Comparison of ENCODE assay signal across 10 mouse cellular contexts in genomic region chr2:87525899-87526616, GRCm38 (mm10). TPM values are rescaled to one million over a fixed set of nuclear protein-coding genes. Genes with fewer than 3 reads are reported as not detected.
DNase-seq lines count a peak whose midpoint lies in the region; ATAC-seq and TF ChIP-seq lines count a peak whose summit lies in the region.
"Not testable (repeated sequence)": the region's sequence is repeated elsewhere in the genome, so short reads cannot be mapped to it uniquely, and the experiment has no call there.
"Had no signal": no experiment of that assay in that cellular context is flagged by ENCODE, and none has a peak within 500 bp of the region (broad histone marks: within the 10 kb centered on the region; RNA-seq: fewer than 3 reads in every experiment).

No protein-coding gene starts in this region.

- H3K9ac ChIP-seq in forebrain, embryonic 14.5 days (ENCODE audit: low read length); heart, postnatal 0 days (replicated peaks; ENCODE audit: low read depth, low read length); kidney, embryonic 16.5 days (replicated peaks; ENCODE audit: low read length); midbrain, embryonic 12.5 days (replicated peaks): not testable (repeated sequence)

- H3K27me3 ChIP-seq in forebrain, embryonic 14.5 days (replicated peaks; ENCODE audit: control insufficient read depth, insufficient read depth, low read length); heart, postnatal 0 days (ENCODE audit: control insufficient read depth, insufficient read depth, low read length); kidney, embryonic 16.5 days (ENCODE audit: insufficient read depth, low read length); midbrain, embryonic 12.5 days: not testable (repeated sequence)

- TF ChIP-seq EP300 in heart, postnatal 0 days (IDR thresholded peaks at IDR 0.05; ENCODE audit: low read depth) = not testable (repeated sequence)

- not testable (repeated sequence) for H3K36me3 ChIP-seq in forebrain, embryonic 14.5 days (ENCODE audit: control insufficient read depth, insufficient read depth, low read length); heart, postnatal 0 days (replicated peaks; ENCODE audit: control insufficient read depth, insufficient read depth, low read length); kidney, embryonic 16.5 days (ENCODE audit: insufficient read depth, low read length); midbrain, embryonic 12.5 days

- H3K27ac ChIP-seq in forebrain, embryonic 14.5 days (ENCODE audit: low read depth, low read length); heart, postnatal 0 days (ENCODE audit: low read depth); kidney, embryonic 16.5 days (ENCODE audit: low read length); midbrain, embryonic 12.5 days (replicated peaks): not testable (repeated sequence)

- TF ChIP-seq CTCF in heart, postnatal 0 days (IDR thresholded peaks at IDR 0.05; ENCODE audit: low read depth) = not testable (repeated sequence)

- DNase-seq in embryo, embryonic 10 days (ENCODE audit: low spot score) = peak; percentile 54
- peak; percentile 0 for DNase-seq in forebrain, embryonic 14.5 days (ENCODE audit: low spot score)
- DNase-seq in heart, postnatal 0 days (ENCODE audit: low spot score) = not testable (repeated sequence)
- peak; percentile 6 to 11 for DNase-seq in left cerebral cortex, postnatal 36 days (ENCODE audit: low spot score in 2 of 2)
- DNase-seq in retina, postnatal 1 day = peak; percentile 12

- 35% methylated on average over 38 of the region's 39 CpGs for WGBS in forebrain, embryonic 14.5 days
- WGBS in heart, postnatal 0 days = 31% methylated on average over 38 of the region's 39 CpGs
- 28% methylated on average over 38 of the region's 39 CpGs for WGBS in kidney, embryonic 16.5 days
- 23% methylated on average over 38 of the region's 39 CpGs for WGBS in midbrain, embryonic 12.5 days

- intact Hi-C loops in left cerebral cortex, postnatal 36 days (cut with DNase I) = not testable (repeated sequence)

- H3K4me1 ChIP-seq in forebrain, embryonic 14.5 days (ENCODE audit: control insufficient read depth, insufficient read depth, low read length); heart, postnatal 0 days (ENCODE audit: control insufficient read depth, insufficient read depth); kidney, embryonic 16.5 days (ENCODE audit: insufficient read depth, low read length); midbrain, embryonic 12.5 days: not testable (repeated sequence)

- H3K9me3 ChIP-seq in forebrain, embryonic 14.5 days (replicated peaks; ENCODE audit: control insufficient read depth, low read length); heart, postnatal 0 days (replicated peaks; ENCODE audit: control insufficient read depth, low read length); kidney, embryonic 16.5 days (ENCODE audit: low read length); midbrain, embryonic 12.5 days: not testable (repeated sequence)

- H3K4me2 ChIP-seq in forebrain, embryonic 14.5 days (ENCODE audit: low read length) = peak overlapping the region; percentile 40
- peak overlapping the region; percentile 44 for H3K4me2 ChIP-seq in heart, postnatal 0 days (ENCODE audit: low read depth, low read length)
- H3K4me2 ChIP-seq in kidney, embryonic 16.5 days (replicated peaks; ENCODE audit: low read depth, low read length) = peak overlapping the region; percentile 36
- peak overlapping the region; percentile 43 for H3K4me2 ChIP-seq in midbrain, embryonic 12.5 days (replicated peaks)

- ATAC-seq in forebrain, embryonic 14.5 days = peak; percentile 42
- ATAC-seq in heart, postnatal 0 days (ENCODE audit: insufficient read depth, low read depth) = not testable (repeated sequence)
- peak; percentile 59; the same call in 1 of the 2 replicates for ATAC-seq in kidney, embryonic 16.5 days (ENCODE audit: low FRiP score, low TSS enrichment)
- ATAC-seq in midbrain, embryonic 12.5 days (ENCODE audit: low FRiP score, low read depth) = peak; percentile 82

- peak overlapping the region; percentile 15; the same call in 1 of the 2 replicates for H3K4me3 ChIP-seq in forebrain, embryonic 14.5 days (ENCODE audit: low read depth, low read length)
- 0 out of 2 replicates have a peak overlapping the region, but pooled peaks have one; percentile 7 for H3K4me3 ChIP-seq in heart, postnatal 0 days (ENCODE audit: low read depth, low read length)
- H3K4me3 ChIP-seq in kidney, embryonic 16.5 days (ENCODE audit: low read length) = 0 out of 2 replicates have a peak overlapping the region, but pooled peaks have one; percentile 7
- H3K4me3 ChIP-seq in midbrain, embryonic 12.5 days = peak overlapping the region; percentile 27

RNA-seq across cellular contexts. Expression of gene Olfr153, which starts 5.5 kb away (rescaled TPM):
- not detected in 2 replicates for polyA plus RNA-seq in forebrain, embryonic 14.5 days (2014; fragmentation: Nextera tagmentation; extraction: Ambion mirVana)
- not detected in 2 replicates for total RNA-seq in heart, postnatal 0 days (2014; rRNA removed; ENCODE audit: low replicate concordance)
- not detected in 2 replicates for polyA plus RNA-seq in heart, postnatal 0 days (2015; fragmentation: Nextera tagmentation; extraction: Ambion mirVana)
- polyA plus RNA-seq in kidney, embryonic 16.5 days (2015; fragmentation: Nextera tagmentation; extraction: Ambion mirVana) = not detected in 2 replicates
- not detected for total RNA-seq in left cerebral cortex, postnatal 36 days (2021)
- polyA plus RNA-seq in midbrain, embryonic 12.5 days (2016; fragmentation: Nextera tagmentation; extraction: Ambion mirVana) = not detected in 2 replicates
- total RNA-seq: adrenal gland, adult 2 months; left cerebral cortex, postnatal 14 days had no signal
- polyA plus RNA-seq: adrenal gland, adult 2 months; gonadal fat pad, adult 2 months had no signal

RNA-seq across cellular contexts. Expression of gene Olfr1128, which starts 19.3 kb away (rescaled TPM):
- not detected in 2 replicates for polyA plus RNA-seq in forebrain, embryonic 14.5 days (2014; fragmentation: Nextera tagmentation; extraction: Ambion mirVana)
- not detected in 2 replicates for total RNA-seq in heart, postnatal 0 days (2014; rRNA removed; ENCODE audit: low replicate concordance)
- not detected in 2 replicates for polyA plus RNA-seq in heart, postnatal 0 days (2015; fragmentation: Nextera tagmentation; extraction: Ambion mirVana)
- not detected in 2 replicates for polyA plus RNA-seq in kidney, embryonic 16.5 days (2015; fragmentation: Nextera tagmentation; extraction: Ambion mirVana)
- total RNA-seq in left cerebral cortex, postnatal 36 days (2021) = not detected
- polyA plus RNA-seq in midbrain, embryonic 12.5 days (2016; fragmentation: Nextera tagmentation; extraction: Ambion mirVana) = not detected in 2 replicates
- total RNA-seq: adrenal gland, adult 2 months; left cerebral cortex, postnatal 14 days had no signal
- polyA plus RNA-seq: adrenal gland, adult 2 months; gonadal fat pad, adult 2 months had no signal

RNA-seq across cellular contexts. Expression of gene Pramel6, which starts 19.7 kb away (rescaled TPM):
- not detected in 2 replicates for polyA plus RNA-seq in forebrain, embryonic 14.5 days (2014; fragmentation: Nextera tagmentation; extraction: Ambion mirVana)
- not detected in 2 replicates for total RNA-seq in heart, postnatal 0 days (2014; rRNA removed; ENCODE audit: low replicate concordance)
- polyA plus RNA-seq in heart, postnatal 0 days (2015; fragmentation: Nextera tagmentation; extraction: Ambion mirVana) = not detected in 2 replicates
- polyA plus RNA-seq in kidney, embryonic 16.5 days (2015; fragmentation: Nextera tagmentation; extraction: Ambion mirVana) = not detected in 2 replicates
- total RNA-seq in left cerebral cortex, postnatal 36 days (2021) = not detected
- polyA plus RNA-seq in midbrain, embryonic 12.5 days (2016; fragmentation: Nextera tagmentation; extraction: Ambion mirVana) = not detected in 2 replicates
- total RNA-seq: adrenal gland, adult 2 months; left cerebral cortex, postnatal 14 days had no signal
- polyA plus RNA-seq: adrenal gland, adult 2 months; gonadal fat pad, adult 2 months had no signal

RNA-seq across cellular contexts. Expression of gene Pramel7, which starts 29.2 kb away (rescaled TPM):
- polyA plus RNA-seq in forebrain, embryonic 14.5 days (2014; fragmentation: Nextera tagmentation; extraction: Ambion mirVana) = not detected in 2 replicates
- total RNA-seq in heart, postnatal 0 days (2014; rRNA removed; ENCODE audit: low replicate concordance) = not detected in 2 replicates
- polyA plus RNA-seq in heart, postnatal 0 days (2015; fragmentation: Nextera tagmentation; extraction: Ambion mirVana) = not detected in 2 replicates
- not detected in 2 replicates for polyA plus RNA-seq in kidney, embryonic 16.5 days (2015; fragmentation: Nextera tagmentation; extraction: Ambion mirVana)
- total RNA-seq in left cerebral cortex, postnatal 36 days (2021) = not detected
- not detected in 2 replicates for polyA plus RNA-seq in midbrain, embryonic 12.5 days (2016; fragmentation: Nextera tagmentation; extraction: Ambion mirVana)
- total RNA-seq: adrenal gland, adult 2 months; left cerebral cortex, postnatal 14 days had no signal
- polyA plus RNA-seq: adrenal gland, adult 2 months; gonadal fat pad, adult 2 months had no signal

RNA-seq across cellular contexts. Expression of gene Olfr1129, which starts 47.6 kb away (rescaled TPM):
- not detected in 2 replicates for polyA plus RNA-seq in forebrain, embryonic 14.5 days (2014; fragmentation: Nextera tagmentation; extraction: Ambion mirVana)
- not detected in 2 replicates for total RNA-seq in heart, postnatal 0 days (2014; rRNA removed; ENCODE audit: low replicate concordance)
- polyA plus RNA-seq in heart, postnatal 0 days (2015; fragmentation: Nextera tagmentation; extraction: Ambion mirVana) = not detected in 2 replicates
- polyA plus RNA-seq in kidney, embryonic 16.5 days (2015; fragmentation: Nextera tagmentation; extraction: Ambion mirVana) = not detected in 2 replicates
- total RNA-seq in left cerebral cortex, postnatal 36 days (2021) = not detected
- not detected in 2 replicates for polyA plus RNA-seq in midbrain, embryonic 12.5 days (2016; fragmentation: Nextera tagmentation; extraction: Ambion mirVana)
- total RNA-seq: adrenal gland, adult 2 months; left cerebral cortex, postnatal 14 days had no signal
- polyA plus RNA-seq: adrenal gland, adult 2 months; gonadal fat pad, adult 2 months had no signal
